Mouse (Mus musculus): ENCODE measurements around the gene Acp5. TPM values are rescaled to one million over a fixed set of nuclear protein-coding genes. Genes with fewer than 3 reads are reported as not detected.

The Acp5 gene
- total and polyA plus RNA-seq, 3 experiments: 1.6 to 20.8 (median 2.4) TPM

DNA sequence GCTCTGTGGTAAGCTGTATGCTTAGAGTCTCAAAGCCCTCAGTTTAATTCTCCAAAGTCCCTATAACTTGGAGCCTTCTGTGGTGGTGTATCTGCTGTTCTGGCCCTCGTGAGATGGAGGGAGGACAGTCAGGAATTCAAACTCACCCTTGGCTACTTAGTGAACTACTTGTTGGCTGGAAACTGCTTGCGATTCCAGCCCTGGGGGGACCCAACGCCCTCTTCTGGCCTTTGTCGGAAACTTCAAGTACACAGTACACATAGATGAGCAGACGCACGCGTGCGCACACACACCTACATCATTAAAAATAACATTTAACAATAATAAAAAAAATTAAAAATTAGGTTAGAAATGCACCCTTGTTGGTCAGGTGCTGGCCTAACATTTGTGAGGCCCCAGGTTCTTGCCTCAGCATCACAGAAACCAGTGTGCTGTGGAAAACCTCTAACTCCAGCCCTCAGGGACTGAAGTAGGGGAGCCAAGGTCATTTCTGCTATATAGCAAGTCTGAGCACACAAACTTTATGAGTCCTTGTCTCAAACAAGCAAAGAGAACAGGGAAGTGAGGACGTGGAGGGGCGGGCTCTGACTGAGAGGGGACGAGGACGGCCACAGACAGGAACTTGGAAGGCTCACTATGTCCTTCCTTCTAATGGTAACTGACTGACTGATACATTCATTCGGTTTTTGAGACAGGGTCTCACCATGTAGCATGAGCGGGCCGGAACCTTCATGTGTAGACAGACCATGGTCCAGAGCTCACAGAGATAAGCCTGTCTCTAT is 10.1 kb downstream of the Acp5 start:
- H3K4me3 ChIP-seq: no peak overlapping the region
- WGBS: 79% methylated on average over 15 of the region's 15 CpGs
- H3K27me3 ChIP-seq (ENCODE audit: control insufficient read depth, insufficient read depth, low read length): no peaks in the 10 kb centered on the region
- H3K9ac ChIP-seq (ENCODE audit: low read depth, low read length): no peak overlapping the region
- H3K4me1 ChIP-seq (ENCODE audit: control insufficient read depth, insufficient read depth, low read length): no peaks in the 10 kb centered on the region; the same call in 1 of the 2 replicates
- no peaks in the 10 kb centered on the region for H3K79me2 ChIP-seq (replicated peaks; ENCODE audit: control insufficient read depth, insufficient read depth, low read length)
- no peaks in the 10 kb centered on the region for H3K36me3 ChIP-seq (ENCODE audit: control insufficient read depth, insufficient read depth, low read length)
- intact Hi-C loops (cut with DNase I): no loop called here
- peak in 1 of 2 experiments; percentile 46 for DNase-seq
- H3K27ac ChIP-seq: no peak overlapping the region
- TF ChIP-seq CTCF (IDR thresholded peaks at IDR 0.05) (no peak), EP300 (IDR thresholded peaks at IDR 0.05; ENCODE audit: insufficient read depth, low read depth, low read length) (no peak), POLR2A (IDR thresholded peaks at IDR 0.05; ENCODE audit: insufficient read depth, low read depth, low read length) (no peak)

- intact Hi-C loops (cut with DNase I): no loop called here
- Histone ChIP-seq H3K9ac (ENCODE audit: low read depth, low read length) (no peak overlapping the region), H3K79me2 (replicated peaks; ENCODE audit: control insufficient read depth, insufficient read depth, low read length) (no peaks in the 10 kb centered on the region), H3K4me1 (ENCODE audit: control insufficient read depth, insufficient read depth, low read length) (no peaks in the 10 kb centered on the region; the same call in 1 of the 2 replicates), H3K27ac (no peak overlapping the region), H3K4me3 (no peak overlapping the region), H3K36me3 (ENCODE audit: control insufficient read depth, insufficient read depth, low read length) (no peaks in the 10 kb centered on the region), H3K27me3 (ENCODE audit: control insufficient read depth, insufficient read depth, low read length) (no peaks in the 10 kb centered on the region)
- TF ChIP-seq POLR2A (IDR thresholded peaks at IDR 0.05; ENCODE audit: insufficient read depth, low read depth, low read length) (no peak), EP300 (IDR thresholded peaks at IDR 0.05; ENCODE audit: insufficient read depth, low read depth, low read length) (no peak), CTCF (IDR thresholded peaks at IDR 0.05) (no peak)
- 86% methylated on average over 3 of the region's 3 CpGs for WGBS
- no peak for DNase-seq
Observed at GRCm38 (mm10) chr9:22124169-22124568, 11.3 kb downstream of the Acp5 start.

GRCm38 (mm10) chr9:22123069-22123609 is 12.4 kb downstream of the Acp5 start:
- intact Hi-C loops (cut with DNase I): no loop called here
- TF ChIP-seq CTCF (IDR thresholded peaks at IDR 0.05) (no peak), EP300 (IDR thresholded peaks at IDR 0.05; ENCODE audit: insufficient read depth, low read depth, low read length) (no peak), POLR2A (IDR thresholded peaks at IDR 0.05; ENCODE audit: insufficient read depth, low read depth, low read length) (no peak)
- no peaks in the 10 kb centered on the region for H3K79me2 ChIP-seq (replicated peaks; ENCODE audit: control insufficient read depth, insufficient read depth, low read length)
- H3K27me3 ChIP-seq (ENCODE audit: control insufficient read depth, insufficient read depth, low read length): no peaks in the 10 kb centered on the region
- peak in 1 of 2 experiments; percentile 14 for DNase-seq
- no peak overlapping the region for H3K27ac ChIP-seq
- WGBS: 80% methylated on average over 7 of the region's 7 CpGs
- H3K4me3 ChIP-seq: no peak overlapping the region
- no peak overlapping the region for H3K9ac ChIP-seq (ENCODE audit: low read depth, low read length)
- no peaks in the 10 kb centered on the region; the same call in 1 of the 2 replicates for H3K4me1 ChIP-seq (ENCODE audit: control insufficient read depth, insufficient read depth, low read length)
- H3K36me3 ChIP-seq (ENCODE audit: control insufficient read depth, insufficient read depth, low read length): no peaks in the 10 kb centered on the region

DNA sequence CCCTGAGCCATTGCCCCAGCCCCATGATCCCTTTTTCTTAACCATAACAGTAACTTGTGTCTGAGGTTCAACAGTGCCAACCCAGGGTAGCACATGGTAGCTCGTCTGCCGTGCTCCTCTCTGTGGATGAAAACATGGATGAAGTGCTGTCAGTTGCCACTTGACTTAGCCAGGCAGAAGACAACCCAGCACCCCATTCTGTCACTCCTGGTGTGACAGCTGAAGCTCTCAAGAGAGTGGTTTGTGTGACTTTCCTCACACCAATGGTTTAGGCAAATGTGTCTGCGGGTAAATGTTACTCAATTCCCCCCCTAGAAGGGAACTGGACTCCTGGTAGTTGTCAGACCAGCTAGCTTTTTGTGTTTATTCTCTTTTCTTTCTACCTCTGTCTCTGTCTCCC is 13.5 kb downstream of the Acp5 start:
- WGBS: 69% methylated on average over 3 of the region's 3 CpGs

DNA sequence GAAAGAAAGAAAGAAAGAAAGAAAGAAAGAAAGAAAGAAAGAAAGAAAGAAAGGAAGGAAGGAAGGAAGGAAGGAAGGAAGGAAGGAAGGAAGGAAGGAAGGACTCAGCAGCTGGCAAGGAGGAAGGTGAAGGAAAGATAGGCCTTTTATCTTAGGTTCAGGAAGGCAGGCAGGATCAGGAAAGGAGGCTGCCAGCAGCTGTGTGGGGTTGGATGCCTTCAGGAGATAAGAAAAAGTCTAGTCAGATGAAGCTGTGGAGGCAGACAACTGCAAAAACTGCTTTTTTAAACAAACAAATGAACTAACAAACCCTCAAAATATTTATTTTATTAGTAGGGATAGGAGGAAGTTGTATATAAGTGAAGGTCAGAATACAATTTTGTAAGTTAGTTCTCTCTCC is 14.0 kb downstream of the Acp5 start:
- TF ChIP-seq POLR2A (IDR thresholded peaks at IDR 0.05; ENCODE audit: insufficient read depth, low read depth, low read length) (no peak), EP300 (IDR thresholded peaks at IDR 0.05; ENCODE audit: insufficient read depth, low read depth, low read length) (no peak), CTCF (IDR thresholded peaks at IDR 0.05) (no peak)
- intact Hi-C loops (cut with DNase I): no loop called here
- no peak for DNase-seq
- H3K79me2 ChIP-seq (replicated peaks; ENCODE audit: control insufficient read depth, insufficient read depth, low read length): no peaks in the 10 kb centered on the region
- no peak overlapping the region for H3K4me3 ChIP-seq
- H3K27me3 ChIP-seq (ENCODE audit: control insufficient read depth, insufficient read depth, low read length): no peaks in the 10 kb centered on the region
- H3K9ac ChIP-seq (ENCODE audit: low read depth, low read length): no peak overlapping the region
- peaks cover 3% of the 10 kb centered on the region for H3K4me1 ChIP-seq (ENCODE audit: control insufficient read depth, insufficient read depth, low read length)
- no peaks in the 10 kb centered on the region for H3K36me3 ChIP-seq (ENCODE audit: control insufficient read depth, insufficient read depth, low read length)
- no peak overlapping the region for H3K27ac ChIP-seq

More for the DNA sequence above, 13.5 kb downstream of the Acp5 start:
- no peaks in the 10 kb centered on the region for H3K27me3 ChIP-seq (ENCODE audit: control insufficient read depth, insufficient read depth, low read length)
- no peaks in the 10 kb centered on the region for H3K79me2 ChIP-seq (replicated peaks; ENCODE audit: control insufficient read depth, insufficient read depth, low read length)
- peaks cover 3% of the 10 kb centered on the region for H3K4me1 ChIP-seq (ENCODE audit: control insufficient read depth, insufficient read depth, low read length)
- H3K36me3 ChIP-seq (ENCODE audit: control insufficient read depth, insufficient read depth, low read length): no peaks in the 10 kb centered on the region
- intact Hi-C loops (cut with DNase I): no loop called here
- H3K4me3 ChIP-seq: no peak overlapping the region
- H3K27ac ChIP-seq: no peak overlapping the region
- peak in 1 of 2 experiments; percentile 15 for DNase-seq
- TF ChIP-seq EP300 (IDR thresholded peaks at IDR 0.05; ENCODE audit: insufficient read depth, low read depth, low read length) (no peak), POLR2A (IDR thresholded peaks at IDR 0.05; ENCODE audit: insufficient read depth, low read depth, low read length) (no peak), CTCF (IDR thresholded peaks at IDR 0.05) (no peak)
- no peak overlapping the region for H3K9ac ChIP-seq (ENCODE audit: low read depth, low read length)

DNA sequence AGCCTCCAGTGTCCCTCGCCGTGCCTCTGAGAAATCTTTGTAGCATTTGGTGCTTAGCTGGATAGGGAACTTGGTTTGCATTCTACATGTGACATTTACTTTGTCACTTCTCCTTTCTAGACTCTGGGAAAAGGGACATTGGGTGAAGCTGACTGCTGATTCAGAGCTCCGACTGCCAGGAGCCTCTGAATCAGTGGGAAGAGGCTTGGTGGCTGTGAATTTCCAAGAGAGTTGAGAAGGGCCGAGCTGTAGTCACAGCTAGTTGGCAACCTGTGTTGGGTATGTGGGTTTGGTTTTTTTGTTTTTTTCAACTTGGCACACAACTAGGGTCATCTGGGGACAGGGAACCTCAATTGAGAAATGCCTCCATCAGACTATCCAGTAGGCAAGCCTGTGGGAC is 16.0 kb downstream of the Acp5 start:
- 85% methylated on average over 4 of the region's 4 CpGs for WGBS
- Histone ChIP-seq H3K79me2 (replicated peaks; ENCODE audit: control insufficient read depth, insufficient read depth, low read length) (no peaks in the 10 kb centered on the region), H3K4me1 (ENCODE audit: control insufficient read depth, insufficient read depth, low read length) (peaks cover 3% of the 10 kb centered on the region), H3K27ac (no peak overlapping the region), H3K4me3 (no peak overlapping the region), H3K27me3 (ENCODE audit: control insufficient read depth, insufficient read depth, low read length) (no peaks in the 10 kb centered on the region), H3K9ac (ENCODE audit: low read depth, low read length) (no peak overlapping the region), H3K36me3 (ENCODE audit: control insufficient read depth, insufficient read depth, low read length) (no peaks in the 10 kb centered on the region)
- intact Hi-C loops (cut with DNase I): loop anchor here (10.0 kb wide), 1 partner anchor 115 kb away; the partner anchor contains the start of genes Ccdc151 and Prkcsh
- peak in 1 of 2 experiments; percentile 31 for DNase-seq
- TF ChIP-seq CTCF (IDR thresholded peaks at IDR 0.05) (no peak), POLR2A (IDR thresholded peaks at IDR 0.05; ENCODE audit: insufficient read depth, low read depth, low read length) (no peak), EP300 (IDR thresholded peaks at IDR 0.05; ENCODE audit: insufficient read depth, low read depth, low read length) (no peak)

All from heart, adult 2 months (tissue).